Mouse (Mus musculus): ENCODE results near the gene Mgat2. TPM values are rescaled to one million over a fixed set of nuclear protein-coding genes. Genes with fewer than 3 reads are reported as not detected.

Gene Mgat2
- polyA plus RNA-seq, 1 experiment from 2014 or later, result 35.8 TPM

GRCm38 (mm10) chr12:69168461-69169106 lies 15.4 kb upstream of the Mgat2 start, which contains the start of gene Lrr1:
Gene Lrr1, plus strand, starts transcription at chr12:69168814.
- H3K27me3 ChIP-seq (replicated peaks; ENCODE audit: control insufficient read depth, insufficient read depth, low read length), result no peaks in the 10 kb centered on the region
- no peaks in the 10 kb centered on the region for H3K9me3 ChIP-seq (ENCODE audit: control insufficient read depth, low read length)
- peak within 1 kb of the TSS; percentile 69 for H3K27ac ChIP-seq (ENCODE audit: low read depth, low read length)
- peak within 1 kb of the TSS; percentile 77 for H3K4me3 ChIP-seq (ENCODE audit: low read length)
- H3K36me3 ChIP-seq (ENCODE audit: control insufficient read depth, insufficient read depth, low read length), result no peaks in the 10 kb centered on the region
- peak within 1 kb of the TSS; percentile 74 for H3K9ac ChIP-seq (ENCODE audit: low read depth, low read length)
- peak; percentile 97 for ATAC-seq
- peak within 1 kb of the TSS; percentile 95 for H3K4me2 ChIP-seq (ENCODE audit: low read length)
- peaks cover 8% of the 10 kb centered on the region for H3K4me1 ChIP-seq (ENCODE audit: control insufficient read depth, insufficient read depth, low read depth, low read length)
- WGBS, result under 1% methylated on average over 40 of the region's 40 CpGs

GRCm38 (mm10) chr12:69171307-69171706 lies 12.7 kb upstream of the Mgat2 start:
- no peak overlapping the region for H3K4me3 ChIP-seq (ENCODE audit: low read length)
- H3K4me2 ChIP-seq (ENCODE audit: low read length), result no peak overlapping the region
- no peak overlapping the region for H3K27ac ChIP-seq (ENCODE audit: low read depth, low read length)
- no peaks in the 10 kb centered on the region for H3K36me3 ChIP-seq (ENCODE audit: control insufficient read depth, insufficient read depth, low read length)
- peaks cover 8% of the 10 kb centered on the region for H3K4me1 ChIP-seq (ENCODE audit: control insufficient read depth, insufficient read depth, low read depth, low read length)
- no peak for ATAC-seq
- no peaks in the 10 kb centered on the region for H3K9me3 ChIP-seq (ENCODE audit: control insufficient read depth, low read length)
- no peak overlapping the region for H3K9ac ChIP-seq (ENCODE audit: low read depth, low read length)
- 94% methylated on average over 2 of the region's 2 CpGs for WGBS
- H3K27me3 ChIP-seq (replicated peaks; ENCODE audit: control insufficient read depth, insufficient read depth, low read length), result no peaks in the 10 kb centered on the region

GRCm38 (mm10) chr12:69175975-69176374 lies 8.0 kb upstream of the Mgat2 start:
- Histone ChIP-seq H3K27me3 (replicated peaks; ENCODE audit: control insufficient read depth, insufficient read depth, low read length) (no peaks in the 10 kb centered on the region), H3K9ac (ENCODE audit: low read depth, low read length) (no peak overlapping the region), H3K27ac (ENCODE audit: low read depth, low read length) (no peak overlapping the region), H3K4me3 (ENCODE audit: low read length) (no peak overlapping the region), H3K4me1 (ENCODE audit: control insufficient read depth, insufficient read depth, low read depth, low read length) (no peaks in the 10 kb centered on the region), H3K36me3 (ENCODE audit: control insufficient read depth, insufficient read depth, low read length) (no peaks in the 10 kb centered on the region), H3K4me2 (ENCODE audit: low read length) (no peak overlapping the region), H3K9me3 (ENCODE audit: control insufficient read depth, low read length) (no peaks in the 10 kb centered on the region)
- WGBS, result 97% methylated on average over 3 of the region's 3 CpGs
- no peak for ATAC-seq

GRCm38 (mm10) chr12:69177526-69177925 lies 6.4 kb upstream of the Mgat2 start:
- no peak for ATAC-seq
- Histone ChIP-seq H3K9ac (ENCODE audit: low read depth, low read length) (no peak overlapping the region), H3K27me3 (replicated peaks; ENCODE audit: control insufficient read depth, insufficient read depth, low read length) (no peaks in the 10 kb centered on the region), H3K4me3 (ENCODE audit: low read length) (no peak overlapping the region), H3K4me2 (ENCODE audit: low read length) (no peak overlapping the region), H3K27ac (ENCODE audit: low read depth, low read length) (no peak overlapping the region), H3K36me3 (ENCODE audit: control insufficient read depth, insufficient read depth, low read length) (no peaks in the 10 kb centered on the region), H3K9me3 (ENCODE audit: control insufficient read depth, low read length) (no peaks in the 10 kb centered on the region), H3K4me1 (ENCODE audit: control insufficient read depth, insufficient read depth, low read depth, low read length) (no peaks in the 10 kb centered on the region; the same call in 1 of the 2 replicates)
- WGBS, result 79% methylated on average over 3 of the region's 3 CpGs

GRCm38 (mm10) chr12:69179371-69179770 lies 4.6 kb upstream of the Mgat2 start:
- H3K4me3 ChIP-seq (ENCODE audit: low read length), result no peak overlapping the region
- no peak overlapping the region for H3K9ac ChIP-seq (ENCODE audit: low read depth, low read length)
- no peak overlapping the region for H3K4me2 ChIP-seq (ENCODE audit: low read length)
- H3K27ac ChIP-seq (ENCODE audit: low read depth, low read length), result no peak overlapping the region
- peaks cover 5% of the 10 kb centered on the region for H3K4me1 ChIP-seq (ENCODE audit: control insufficient read depth, insufficient read depth, low read depth, low read length)
- H3K9me3 ChIP-seq (ENCODE audit: control insufficient read depth, low read length), result no peaks in the 10 kb centered on the region
- H3K27me3 ChIP-seq (replicated peaks; ENCODE audit: control insufficient read depth, insufficient read depth, low read length), result no peaks in the 10 kb centered on the region
- no peak for ATAC-seq
- no peaks in the 10 kb centered on the region for H3K36me3 ChIP-seq (ENCODE audit: control insufficient read depth, insufficient read depth, low read length)
- 66% methylated on average over 12 of the region's 12 CpGs for WGBS

- no peak for ATAC-seq
- no peak overlapping the region for H3K4me3 ChIP-seq (ENCODE audit: low read length)
- no peak overlapping the region for H3K4me2 ChIP-seq (ENCODE audit: low read length)
- H3K9me3 ChIP-seq (ENCODE audit: control insufficient read depth, low read length), result no peaks in the 10 kb centered on the region
- no peaks in the 10 kb centered on the region for H3K27me3 ChIP-seq (replicated peaks; ENCODE audit: control insufficient read depth, insufficient read depth, low read length)
- peaks cover 17% of the 10 kb centered on the region for H3K4me1 ChIP-seq (ENCODE audit: control insufficient read depth, insufficient read depth, low read depth, low read length)
- 92% methylated on average over 4 of the region's 4 CpGs for WGBS
- no peak overlapping the region for H3K9ac ChIP-seq (ENCODE audit: low read depth, low read length)
- no peak overlapping the region for H3K27ac ChIP-seq (ENCODE audit: low read depth, low read length)
- no peaks in the 10 kb centered on the region for H3K36me3 ChIP-seq (ENCODE audit: control insufficient read depth, insufficient read depth, low read length)
These were observed 2.2 kb upstream of the Mgat2 start for GRCm38 (mm10) chr12:69181800-69182199.

GRCm38 (mm10) chr12:69184342-69185295 lies 662 bp downstream of the Mgat2 start:
- H3K4me1 ChIP-seq (ENCODE audit: control insufficient read depth, insufficient read depth, low read depth, low read length), result peaks cover 24% of the 10 kb centered on the region
- no peaks in the 10 kb centered on the region for H3K9me3 ChIP-seq (ENCODE audit: control insufficient read depth, low read length)
- 1% methylated on average over 75 of the region's 86 CpGs for WGBS
- peak overlapping the region; percentile 95 for H3K4me3 ChIP-seq (ENCODE audit: low read length)
- H3K27me3 ChIP-seq (replicated peaks; ENCODE audit: control insufficient read depth, insufficient read depth, low read length), result no peaks in the 10 kb centered on the region
- peak overlapping the region; percentile 82 for H3K4me2 ChIP-seq (ENCODE audit: low read length)
- peak overlapping the region; percentile 78 for H3K9ac ChIP-seq (ENCODE audit: low read depth, low read length)
- H3K36me3 ChIP-seq (ENCODE audit: control insufficient read depth, insufficient read depth, low read length), result peaks cover 3% of the 10 kb centered on the region; the same call in 1 of the 2 replicates
- ATAC-seq, result peak; percentile 74
- H3K27ac ChIP-seq (ENCODE audit: low read depth, low read length), result peak overlapping the region; percentile 95

GRCm38 (mm10) chr12:69185371-69185770 lies 1.4 kb downstream of the Mgat2 start:
- peaks cover 24% of the 10 kb centered on the region for H3K4me1 ChIP-seq (ENCODE audit: control insufficient read depth, insufficient read depth, low read depth, low read length)
- no peak for ATAC-seq
- H3K27ac ChIP-seq (ENCODE audit: low read depth, low read length), result no peak overlapping the region
- peak overlapping the region; percentile 78 for H3K9ac ChIP-seq (ENCODE audit: low read depth, low read length)
- no peaks in the 10 kb centered on the region for H3K9me3 ChIP-seq (ENCODE audit: control insufficient read depth, low read length)
- peak overlapping the region; percentile 82 for H3K4me2 ChIP-seq (ENCODE audit: low read length)
- H3K36me3 ChIP-seq (ENCODE audit: control insufficient read depth, insufficient read depth, low read length), result peaks cover 5% of the 10 kb centered on the region
- H3K4me3 ChIP-seq (ENCODE audit: low read length), result peak overlapping the region; percentile 95
- 68% methylated on average over 7 of the region's 7 CpGs for whole genome bisulfite sequencing
- no peaks in the 10 kb centered on the region for H3K27me3 ChIP-seq (replicated peaks; ENCODE audit: control insufficient read depth, insufficient read depth, low read length)
